Mouse (Mus musculus): ENCODE measurements around the gene Zzz3. TPM values are rescaled to one million over a fixed set of nuclear protein-coding genes. Genes with fewer than 3 reads are reported as not detected.
"Not testable (repeated sequence)": the region's sequence is repeated elsewhere in the genome, so short reads cannot be mapped to it uniquely, and the experiment has no call there.

Zzz3 gene
- polyA plus RNA-seq, 1 experiment from 2014 or later, result 41.1 TPM

DNA sequence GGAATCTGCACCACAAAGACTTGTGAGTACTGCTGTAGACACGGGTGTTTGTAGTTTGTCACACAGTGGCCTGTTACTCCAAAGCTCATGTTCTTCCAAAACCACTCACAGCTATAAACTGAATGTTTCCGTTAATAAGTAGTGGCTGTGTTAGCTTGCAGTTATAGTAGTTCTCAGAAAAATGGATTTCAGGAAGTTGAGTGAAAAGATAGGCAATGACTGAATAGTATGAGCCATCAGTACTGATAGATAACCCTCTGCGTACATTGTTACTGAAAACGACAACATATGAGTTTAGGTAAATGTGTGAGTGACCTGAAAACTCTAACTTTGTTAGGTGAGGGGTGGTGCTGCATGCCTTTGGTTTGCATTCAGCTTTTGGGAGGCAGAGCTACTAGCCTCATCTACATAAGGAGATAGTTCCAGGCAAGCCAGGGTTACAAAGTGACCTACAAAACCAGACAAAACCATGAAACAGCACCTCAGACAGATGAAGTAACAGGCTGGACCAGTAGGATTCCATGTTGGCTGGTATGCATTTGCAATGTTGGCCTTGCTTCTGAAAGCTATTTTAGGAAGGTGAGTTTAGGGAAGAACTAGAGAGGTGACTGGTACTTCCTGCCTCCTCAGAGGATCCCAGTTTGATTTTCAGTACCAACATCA is 10.8 kb downstream of the Zzz3 start:
- 69% methylated on average over 4 of the region's 4 CpGs for WGBS
- H3K27ac ChIP-seq, result no peak overlapping the region
- no peaks in the 10 kb centered on the region for H3K9me3 ChIP-seq
- DNase-seq (ENCODE audit: low spot score), result no peak
- H3K4me1 ChIP-seq, result peaks cover 43% of the 10 kb centered on the region
- H3K27me3 ChIP-seq (ENCODE audit: insufficient read depth, poor library complexity, severe bottlenecking), result no peaks in the 10 kb centered on the region
- no peak overlapping the region for H3K4me3 ChIP-seq
- H3K36me3 ChIP-seq, result no peaks in the 10 kb centered on the region

DNA sequence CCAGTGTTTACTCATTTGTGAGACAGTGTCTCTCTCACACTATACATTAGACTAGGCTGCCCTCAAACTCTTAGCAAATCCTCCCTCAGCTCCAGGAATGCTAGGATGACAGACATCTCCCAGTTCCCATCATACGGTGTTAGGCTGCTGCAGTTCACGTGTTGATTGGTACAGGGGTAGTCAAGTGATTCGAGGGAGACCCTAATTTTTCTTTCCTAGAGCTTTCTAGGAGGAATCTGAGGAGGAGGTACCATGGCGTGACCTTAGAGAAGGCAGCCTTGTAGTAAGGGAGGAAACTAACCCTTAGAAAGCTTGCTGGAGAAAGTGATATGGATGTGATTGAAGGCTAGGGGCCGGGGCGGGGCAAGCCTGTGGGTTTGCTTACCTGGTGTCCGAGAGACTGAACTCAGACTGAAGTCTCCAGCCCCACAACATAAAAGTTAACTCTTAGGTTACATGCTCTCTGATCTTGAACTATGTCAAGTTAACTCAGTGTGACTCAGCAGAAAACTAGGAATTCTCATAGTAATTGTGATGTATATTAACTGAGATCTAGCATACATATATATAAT is 15.8 kb downstream of the Zzz3 start:
- DNase-seq (ENCODE audit: low spot score), result no peak
- no peaks in the 10 kb centered on the region for H3K9me3 ChIP-seq
- no peaks in the 10 kb centered on the region for H3K36me3 ChIP-seq
- H3K4me1 ChIP-seq, result peaks cover 38% of the 10 kb centered on the region
- no peaks in the 10 kb centered on the region for H3K27me3 ChIP-seq (ENCODE audit: insufficient read depth, poor library complexity, severe bottlenecking)
- no peak overlapping the region for H3K4me3 ChIP-seq
- WGBS, result 68% methylated on average over 7 of the region's 7 CpGs
- no peak overlapping the region for H3K27ac ChIP-seq

DNA sequence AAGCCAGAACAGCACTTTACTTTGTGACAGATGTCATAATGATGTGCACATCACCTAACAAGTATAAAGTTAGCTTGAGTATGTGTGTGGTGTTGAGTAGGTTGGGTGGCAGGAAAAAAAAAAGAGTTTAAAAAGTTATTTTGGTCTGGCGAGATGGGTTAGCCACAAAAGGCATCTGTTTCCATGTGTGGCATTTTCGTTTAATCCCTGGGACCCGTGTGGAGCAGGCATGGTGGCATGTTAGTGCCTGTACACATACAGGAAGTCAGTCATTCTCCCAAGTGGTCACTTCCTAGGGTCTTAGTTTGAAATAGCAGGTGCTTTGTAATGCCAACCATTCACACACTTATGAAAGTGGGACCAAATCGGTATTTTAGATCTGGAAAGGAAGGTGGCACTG is 17.1 kb downstream of the Zzz3 start:
- no peaks in the 10 kb centered on the region for H3K27me3 ChIP-seq (ENCODE audit: insufficient read depth, poor library complexity, severe bottlenecking)
- DNase-seq (ENCODE audit: low spot score), result no peak
- no peak overlapping the region for H3K27ac ChIP-seq
- no peak overlapping the region for H3K4me3 ChIP-seq
- no peaks in the 10 kb centered on the region for H3K36me3 ChIP-seq
- H3K9me3 ChIP-seq, result no peaks in the 10 kb centered on the region
- H3K4me1 ChIP-seq, result peaks cover 29% of the 10 kb centered on the region
- WGBS, result 84% methylated on average over 4 of the region's 4 CpGs

DNA sequence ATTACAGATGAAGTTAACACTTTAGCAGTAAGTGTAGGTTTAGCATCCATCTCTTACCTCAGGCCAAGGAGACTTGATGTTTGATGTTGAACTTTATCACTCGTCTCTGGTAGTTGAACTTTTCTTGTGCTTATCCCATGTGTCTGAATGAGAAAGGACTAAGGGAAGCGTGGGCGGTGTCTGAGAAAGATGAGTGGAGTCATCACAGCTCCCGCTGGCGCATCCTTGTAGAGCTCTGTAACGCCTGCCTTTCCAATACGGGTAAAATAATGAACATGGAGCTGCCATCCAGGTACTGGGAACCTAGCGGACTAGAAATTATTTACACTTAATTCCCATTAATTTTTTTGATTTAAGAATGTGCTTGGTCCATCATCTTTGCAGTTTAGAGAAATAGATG is 33.7 kb downstream of the Zzz3 start:
- 91% methylated on average over 8 of the region's 8 CpGs for WGBS
- Histone ChIP-seq H3K36me3 (peaks cover 28% of the 10 kb centered on the region), H3K27ac (no peak overlapping the region), H3K9me3 (no peaks in the 10 kb centered on the region), H3K4me3 (no peak overlapping the region), H3K27me3 (ENCODE audit: insufficient read depth, poor library complexity, severe bottlenecking) (no peaks in the 10 kb centered on the region), H3K4me1 (no peaks in the 10 kb centered on the region)
- DNase-seq (ENCODE audit: low spot score), result no peak

DNA sequence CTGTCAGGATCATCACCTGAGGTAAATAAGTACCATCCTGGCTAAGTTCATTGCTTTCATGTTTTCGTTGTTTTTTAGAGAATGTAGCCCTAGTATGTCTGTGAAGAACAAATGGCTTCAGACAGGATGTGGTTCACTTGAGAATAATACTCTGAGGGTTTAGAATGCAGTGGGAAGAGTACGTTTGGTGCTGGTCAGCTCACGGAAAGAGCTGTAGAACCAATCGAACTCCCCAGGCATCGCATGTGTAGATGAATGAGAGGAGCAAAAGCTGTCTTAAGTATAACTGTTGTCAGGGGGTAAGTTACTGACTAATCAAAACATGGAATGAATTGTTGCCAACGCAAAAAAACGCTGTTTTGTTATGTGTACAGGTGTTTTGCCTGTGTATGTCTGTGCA is 37.4 kb downstream of the Zzz3 start:
- peaks cover 26% of the 10 kb centered on the region for H3K36me3 ChIP-seq
- no peak overlapping the region for H3K27ac ChIP-seq
- H3K27me3 ChIP-seq (ENCODE audit: insufficient read depth, poor library complexity, severe bottlenecking), result no peaks in the 10 kb centered on the region
- no peak for DNase-seq (ENCODE audit: low spot score)
- no peak overlapping the region for H3K4me3 ChIP-seq
- no peaks in the 10 kb centered on the region for H3K9me3 ChIP-seq
- WGBS, result 96% methylated on average over 7 of the region's 7 CpGs
- H3K4me1 ChIP-seq, result no peaks in the 10 kb centered on the region

DNA sequence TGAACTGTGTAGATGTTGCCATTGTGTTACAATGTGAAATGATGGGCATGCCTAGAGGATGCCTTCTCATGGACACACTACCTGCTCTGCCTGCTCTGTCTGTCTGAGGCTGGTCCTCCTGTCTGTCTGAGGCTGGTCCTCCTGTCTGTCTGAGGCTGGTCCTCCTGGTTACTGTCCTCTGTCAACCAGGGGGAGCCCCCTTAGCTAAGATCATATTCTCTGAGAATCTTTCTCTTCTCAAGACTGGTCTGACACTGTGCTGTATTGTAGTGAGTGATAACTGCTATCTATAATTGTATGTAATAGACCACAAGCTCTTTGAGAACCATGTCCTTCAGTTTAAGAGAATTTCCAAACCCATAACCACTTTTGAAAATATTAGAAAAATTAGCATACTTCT is 40.3 kb downstream of the Zzz3 start:
- Histone ChIP-seq H3K36me3 (peaks cover 19% of the 10 kb centered on the region), H3K4me3 (no peak overlapping the region), H3K27ac (no peak overlapping the region), H3K9me3 (no peaks in the 10 kb centered on the region), H3K4me1 (no peaks in the 10 kb centered on the region), H3K27me3 (ENCODE audit: insufficient read depth, poor library complexity, severe bottlenecking) (no peaks in the 10 kb centered on the region)
- no peak for DNase-seq (ENCODE audit: low spot score)

DNA sequence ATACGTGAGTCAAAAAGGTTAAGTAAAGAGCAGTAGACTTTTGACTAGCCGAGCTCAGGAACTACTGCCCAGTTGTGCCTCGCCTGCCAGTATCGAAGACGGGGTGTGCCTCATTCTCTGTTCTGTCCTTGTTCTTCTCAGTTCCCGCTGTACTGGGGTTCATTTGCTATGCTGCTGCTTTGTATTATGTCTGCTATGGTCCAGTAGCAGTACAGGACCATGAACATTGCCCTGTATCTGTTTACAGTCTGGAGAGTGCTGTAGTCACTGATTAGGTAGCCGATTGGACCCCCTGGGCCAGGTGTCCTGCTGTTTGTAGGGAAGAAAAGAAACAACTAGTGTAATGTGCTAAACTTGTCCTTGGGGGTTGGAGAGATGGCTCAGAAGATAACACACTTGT is 42.8 kb downstream of the Zzz3 start:
- no peak overlapping the region for H3K27ac ChIP-seq
- 95% methylated on average over 7 of the region's 7 CpGs for WGBS
- DNase-seq (ENCODE audit: low spot score), result no peak

DNA sequence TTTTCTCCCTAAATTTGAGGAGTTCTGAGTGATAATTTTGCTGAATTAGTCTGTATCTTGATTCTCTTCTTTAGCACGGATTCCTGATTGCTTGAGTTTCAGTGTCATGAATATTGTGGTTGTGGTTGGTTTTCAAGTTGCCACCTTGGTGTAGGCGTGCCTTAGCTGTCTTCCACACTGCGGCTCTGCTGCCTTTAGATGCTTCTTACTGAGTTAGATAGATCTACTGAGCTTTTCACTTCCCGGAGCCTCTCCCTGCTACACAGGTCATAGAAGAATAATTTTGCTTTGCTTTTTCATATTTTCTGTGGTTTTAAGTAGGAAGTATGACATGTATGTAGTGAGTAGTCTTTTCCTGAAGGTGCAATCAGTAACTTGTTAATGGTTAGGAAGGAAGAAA is 47.5 kb downstream of the Zzz3 start:
- Histone ChIP-seq H3K27ac (no peak overlapping the region), H3K36me3 (peaks cover 6% of the 10 kb centered on the region), H3K9me3 (no peaks in the 10 kb centered on the region), H3K4me3 (no peak overlapping the region), H3K4me1 (no peaks in the 10 kb centered on the region), H3K27me3 (ENCODE audit: insufficient read depth, poor library complexity, severe bottlenecking) (no peaks in the 10 kb centered on the region)
- 94% methylated on average over 4 of the region's 4 CpGs for WGBS
- DNase-seq (ENCODE audit: low spot score), result no peak

More for the DNA sequence above, 42.8 kb downstream of the Zzz3 start:
- H3K4me3 ChIP-seq, result no peak overlapping the region
- H3K4me1 ChIP-seq, result no peaks in the 10 kb centered on the region
- peaks cover 19% of the 10 kb centered on the region for H3K36me3 ChIP-seq
- H3K27me3 ChIP-seq (ENCODE audit: insufficient read depth, poor library complexity, severe bottlenecking), result no peaks in the 10 kb centered on the region
- no peaks in the 10 kb centered on the region for H3K9me3 ChIP-seq

DNA sequence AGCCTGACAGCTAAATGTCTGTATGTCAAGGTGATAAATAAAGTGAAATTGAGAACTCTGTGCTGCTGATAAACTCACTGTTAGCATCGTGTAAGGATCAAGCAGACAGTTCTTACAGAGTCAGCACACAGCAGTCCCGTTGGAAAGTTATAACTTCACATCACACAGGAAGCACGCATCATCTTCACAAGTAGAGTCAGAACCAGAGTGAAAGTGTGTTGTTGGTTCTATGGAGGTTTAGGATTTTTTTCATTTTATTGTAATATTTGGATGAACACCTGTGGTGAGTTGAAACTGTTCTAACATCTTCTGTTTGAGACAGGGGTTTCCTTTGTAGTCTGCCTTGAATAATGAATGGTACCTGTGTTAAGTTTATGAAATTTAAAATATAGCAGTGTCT is 48.8 kb downstream of the Zzz3 start:
- Histone ChIP-seq H3K4me1 (no peaks in the 10 kb centered on the region), H3K4me3 (no peak overlapping the region), H3K27me3 (ENCODE audit: insufficient read depth, poor library complexity, severe bottlenecking) (no peaks in the 10 kb centered on the region), H3K27ac (no peak overlapping the region), H3K36me3 (peaks cover 4% of the 10 kb centered on the region), H3K9me3 (no peaks in the 10 kb centered on the region)
- 85% methylated on average over 3 of the region's 3 CpGs for WGBS
- DNase-seq (ENCODE audit: low spot score), result no peak

DNA sequence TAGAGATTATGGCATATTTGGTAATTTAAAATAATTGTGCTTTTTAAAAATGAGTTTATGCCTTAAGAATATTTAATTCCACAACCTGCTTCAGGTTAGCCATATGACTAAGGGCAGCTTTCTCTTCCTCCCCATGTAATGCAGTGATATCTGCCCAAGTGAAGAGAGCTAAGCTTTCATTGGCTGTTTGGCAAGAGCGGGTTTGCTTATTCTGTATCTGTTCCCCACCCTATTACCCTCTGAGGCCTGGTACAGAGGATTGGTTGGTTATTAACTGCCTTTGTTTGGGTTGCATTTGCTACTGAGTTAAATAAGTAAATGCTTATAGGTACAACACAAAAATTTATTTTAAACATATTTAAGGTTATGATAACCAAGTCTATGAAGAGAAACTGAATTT is 51.7 kb downstream of the Zzz3 start:
- 91% methylated on average over 1 of the region's 1 CpGs for WGBS
- peaks cover 29% of the 10 kb centered on the region for H3K36me3 ChIP-seq
- H3K4me3 ChIP-seq, result no peak overlapping the region
- H3K27me3 ChIP-seq (ENCODE audit: insufficient read depth, poor library complexity, severe bottlenecking), result no peaks in the 10 kb centered on the region
- DNase-seq (ENCODE audit: low spot score), result no peak
- no peak overlapping the region for H3K27ac ChIP-seq
- H3K9me3 ChIP-seq, result no peaks in the 10 kb centered on the region
- no peaks in the 10 kb centered on the region for H3K4me1 ChIP-seq

DNA sequence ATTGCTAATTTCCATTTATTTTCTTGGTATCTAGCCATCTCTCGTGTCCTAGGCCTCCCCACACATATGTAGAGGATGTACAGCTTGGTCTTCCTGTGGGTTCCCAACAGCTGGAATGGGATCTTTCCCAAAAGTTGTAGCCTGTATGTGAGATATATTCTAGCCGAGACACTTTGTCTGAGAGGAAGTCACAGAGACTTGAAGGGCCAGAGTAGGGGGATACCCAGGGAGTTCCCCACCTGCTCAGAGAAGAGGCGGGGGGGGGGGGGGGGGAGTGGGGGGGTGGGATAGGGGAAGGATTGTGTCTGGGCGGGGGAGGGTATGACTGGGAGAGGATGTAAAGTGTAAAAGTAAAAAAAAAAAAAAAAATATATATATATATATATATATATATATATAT is 57.9 kb downstream of the Zzz3 start:
- Histone ChIP-seq H3K36me3 (peaks cover 83% of the 10 kb centered on the region), H3K4me3 (no peak overlapping the region)
- WGBS, result 86% methylated on average over 2 of the region's 4 CpGs

DNA sequence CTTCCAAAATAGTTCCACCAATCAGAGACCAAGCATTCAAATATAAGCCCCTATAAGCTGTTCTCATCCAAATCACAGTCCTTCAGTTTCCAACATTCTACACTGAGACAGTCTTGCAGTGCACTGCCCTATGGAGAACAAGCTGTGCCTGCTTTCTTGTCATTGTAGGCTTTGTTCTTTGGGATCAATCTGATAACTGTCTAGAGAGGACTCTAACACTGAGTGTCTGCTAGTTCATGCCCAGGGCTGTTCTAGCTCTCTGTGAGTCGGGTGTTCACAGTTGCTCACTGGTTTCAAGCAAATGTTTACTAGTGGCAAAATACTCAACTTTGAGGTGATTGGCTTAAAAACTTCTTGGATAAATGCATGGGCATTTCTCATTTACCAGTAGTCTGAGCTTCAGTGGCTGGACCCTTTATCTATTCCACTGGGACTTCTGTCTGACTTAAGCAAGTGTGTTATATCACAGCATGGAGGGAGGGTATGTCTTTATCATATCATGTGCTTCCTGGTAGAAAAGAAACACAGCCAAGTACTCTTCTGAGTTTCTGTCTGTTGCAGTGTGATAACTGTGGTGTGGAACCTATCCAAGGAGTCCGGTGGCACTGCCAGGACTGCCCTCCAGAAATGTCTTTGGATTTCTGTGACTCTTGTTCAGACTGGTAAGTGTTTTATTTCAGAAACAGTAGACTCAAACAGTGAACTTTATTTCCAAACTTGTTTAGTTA is 62.2 kb downstream of the Zzz3 start:
- Histone ChIP-seq H3K27ac (no peak overlapping the region), H3K27me3 (ENCODE audit: insufficient read depth, poor library complexity, severe bottlenecking) (no peaks in the 10 kb centered on the region), H3K9me3 (no peaks in the 10 kb centered on the region), H3K36me3 (peaks cover 73% of the 10 kb centered on the region), H3K4me1 (peaks cover 14% of the 10 kb centered on the region; the same call in 1 of the 2 replicates), H3K4me3 (no peak overlapping the region)
- no peak for DNase-seq (ENCODE audit: low spot score)
- WGBS, result 69% methylated on average over 2 of the region's 2 CpGs

More for the DNA sequence above, 57.9 kb downstream of the Zzz3 start:
- no peak overlapping the region for H3K27ac ChIP-seq
- no peak for DNase-seq (ENCODE audit: low spot score)
- no peaks in the 10 kb centered on the region for H3K4me1 ChIP-seq
- no peaks in the 10 kb centered on the region for H3K9me3 ChIP-seq
- no peaks in the 10 kb centered on the region for H3K27me3 ChIP-seq (ENCODE audit: insufficient read depth, poor library complexity, severe bottlenecking)

DNA sequence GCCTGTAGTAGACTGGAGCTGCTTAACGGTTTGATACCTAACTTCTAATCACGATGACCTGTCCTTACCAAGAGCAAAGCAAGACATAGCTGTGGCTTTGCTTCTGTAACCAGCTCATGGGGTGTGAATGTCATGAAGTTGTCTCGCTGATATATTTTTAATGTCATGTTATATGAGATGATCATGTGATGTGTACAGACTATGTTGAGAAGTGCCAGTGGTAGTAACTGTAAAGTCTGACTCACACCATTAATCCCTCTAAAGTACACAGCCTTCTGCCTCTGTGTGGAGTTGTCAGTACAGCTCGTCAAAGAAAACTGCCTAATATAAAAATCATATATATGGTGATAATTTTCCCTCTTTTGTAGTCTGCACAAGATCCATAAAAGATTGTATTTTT is 63.6 kb downstream of the Zzz3 start:
- not testable (repeated sequence) for H3K9me3 ChIP-seq; DNase-seq (ENCODE audit: low spot score); H3K27me3 ChIP-seq (ENCODE audit: insufficient read depth, poor library complexity, severe bottlenecking); H3K4me3 ChIP-seq; H3K27ac ChIP-seq
- Histone ChIP-seq H3K4me1 (peaks cover 14% of the 10 kb centered on the region; the same call in 1 of the 2 replicates), H3K36me3 (peaks cover 74% of the 10 kb centered on the region)
- WGBS, result 91% methylated on average over 4 of the region's 4 CpGs

All from heart, embryonic 10.5 days (tissue).